Mouse (Mus musculus): Measurements from ENCODE around the gene Mttp. TPM values are rescaled to one million over a fixed set of nuclear protein-coding genes. Genes with fewer than 3 reads are reported as not detected.

Mttp gene
- total and polyA plus RNA-seq, 2 experiments from 2014 or later = 4.5 to 6.6 TPM

GRCm38 (mm10) chr3:138095301-138095700 is 49.5 kb downstream of the Mttp start:
- no peak overlapping the region for H3K4me2 ChIP-seq (ENCODE audit: low read depth, low read length)
- DNase-seq (ENCODE audit: low spot score) (no peak), ATAC-seq (no peak)
- no peak overlapping the region; the same call in 1 of the 2 replicates for H3K27ac ChIP-seq
- H3K27me3 ChIP-seq (ENCODE audit: insufficient read depth, low read length) = no peaks in the 10 kb centered on the region
- no peak overlapping the region for H3K9ac ChIP-seq (replicated peaks; ENCODE audit: low read length)
- H3K9me3 ChIP-seq (ENCODE audit: low read length) = no peaks in the 10 kb centered on the region
- 50% methylated on average over 3 of the region's 3 CpGs for WGBS
- H3K36me3 ChIP-seq (ENCODE audit: insufficient read depth, low read length) = no peaks in the 10 kb centered on the region
- TF ChIP-seq CTCF (IDR thresholded peaks at IDR 0.05; ENCODE audit: low read depth) = no peak
- H3K4me1 ChIP-seq (ENCODE audit: insufficient read depth, low read length) = no peaks in the 10 kb centered on the region
- H3K4me3 ChIP-seq (ENCODE audit: low read length) = no peak overlapping the region

DNA sequence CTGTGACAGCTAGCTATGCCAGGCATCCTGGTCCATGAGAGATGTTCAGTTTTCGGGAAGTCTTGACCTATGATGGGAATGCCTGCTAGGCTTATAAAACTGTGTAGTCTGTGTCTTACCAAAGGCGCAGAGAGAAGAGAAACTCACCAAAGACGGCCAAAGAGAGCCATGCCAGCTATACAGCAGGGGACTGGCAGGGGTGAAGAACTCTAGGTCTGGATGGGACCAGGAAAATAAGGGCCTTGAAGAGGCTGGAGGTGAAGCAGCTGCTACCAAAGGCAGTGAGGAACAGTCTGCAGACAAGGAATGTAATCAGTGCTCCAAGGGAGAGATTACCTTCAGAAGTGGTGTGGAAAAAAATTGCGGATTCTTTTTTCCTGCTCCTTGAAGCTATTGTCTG is 60.9 kb downstream of the Mttp start:
- no peak overlapping the region for H3K4me2 ChIP-seq (ENCODE audit: low read depth, low read length)
- no peak overlapping the region for H3K4me3 ChIP-seq (ENCODE audit: low read length)
- H3K9me3 ChIP-seq (ENCODE audit: low read length) = no peaks in the 10 kb centered on the region
- WGBS = 72% methylated on average over 4 of the region's 4 CpGs
- TF ChIP-seq CTCF (IDR thresholded peaks at IDR 0.05; ENCODE audit: low read depth) = no peak
- DNase-seq (ENCODE audit: low spot score) = no peak
- H3K27me3 ChIP-seq (ENCODE audit: insufficient read depth, low read length) = no peaks in the 10 kb centered on the region
- H3K9ac ChIP-seq (replicated peaks; ENCODE audit: low read length) = no peak overlapping the region
- H3K27ac ChIP-seq = no peak overlapping the region
- ATAC-seq = no peak
- H3K4me1 ChIP-seq (ENCODE audit: insufficient read depth, low read length) = no peaks in the 10 kb centered on the region
- H3K36me3 ChIP-seq (ENCODE audit: insufficient read depth, low read length) = no peaks in the 10 kb centered on the region

DNA sequence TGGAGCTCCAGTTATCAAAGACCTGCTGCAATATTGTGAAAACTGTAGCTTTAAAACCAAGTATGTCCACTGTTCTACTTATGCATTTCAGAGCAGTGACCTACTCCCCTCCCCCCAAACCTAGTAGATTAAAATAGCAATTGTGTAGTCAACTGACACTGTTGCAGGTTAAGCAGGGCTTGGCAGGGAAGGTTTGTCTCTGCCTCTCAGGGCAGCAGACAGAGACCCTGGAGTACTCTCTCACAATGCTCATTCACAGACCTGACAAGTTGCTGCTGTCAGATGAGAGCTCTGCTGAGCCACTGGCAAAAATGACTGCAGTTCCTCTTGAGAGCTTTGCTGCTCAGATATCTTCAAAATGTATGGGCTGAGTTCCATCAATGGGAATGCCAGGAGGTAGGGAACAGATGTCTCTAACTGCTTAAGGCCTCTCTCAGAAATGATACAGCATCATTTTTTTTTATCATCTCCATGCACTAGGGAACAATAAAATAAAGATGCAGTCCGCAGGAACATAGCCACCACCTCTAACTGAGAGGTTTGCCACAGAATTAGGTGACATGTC is 61.6 kb downstream of the Mttp start:
- ATAC-seq (no peak), DNase-seq (ENCODE audit: low spot score) (peak; percentile 12)
- Histone ChIP-seq H3K4me2 (ENCODE audit: low read depth, low read length) (no peak overlapping the region), H3K27me3 (ENCODE audit: insufficient read depth, low read length) (no peaks in the 10 kb centered on the region), H3K9me3 (ENCODE audit: low read length) (no peaks in the 10 kb centered on the region), H3K36me3 (ENCODE audit: insufficient read depth, low read length) (no peaks in the 10 kb centered on the region), H3K4me3 (ENCODE audit: low read length) (no peak overlapping the region), H3K27ac (no peak overlapping the region), H3K4me1 (ENCODE audit: insufficient read depth, low read length) (no peaks in the 10 kb centered on the region), H3K9ac (replicated peaks; ENCODE audit: low read length) (no peak overlapping the region)
- 76% methylated on average over 1 of the region's 1 CpGs for WGBS
- TF ChIP-seq CTCF (IDR thresholded peaks at IDR 0.05; ENCODE audit: low read depth) = no peak

GRCm38 (mm10) chr3:138078701-138079100 is 66.1 kb downstream of the Mttp start:
- Histone ChIP-seq H3K27me3 (ENCODE audit: insufficient read depth, low read length) (no peaks in the 10 kb centered on the region), H3K4me3 (ENCODE audit: low read length) (no peak overlapping the region), H3K36me3 (ENCODE audit: insufficient read depth, low read length) (no peaks in the 10 kb centered on the region), H3K27ac (no peak overlapping the region), H3K4me1 (ENCODE audit: insufficient read depth, low read length) (0 out of 2 replicates have a peak, but pooled peaks cover 4% of the 10 kb centered on the region), H3K4me2 (ENCODE audit: low read depth, low read length) (no peak overlapping the region), H3K9me3 (ENCODE audit: low read length) (no peaks in the 10 kb centered on the region), H3K9ac (replicated peaks; ENCODE audit: low read length) (no peak overlapping the region)
- WGBS = 79% methylated on average over 1 of the region's 1 CpGs
- no peak for DNase-seq (ENCODE audit: low spot score)
- TF ChIP-seq CTCF (IDR thresholded peaks at IDR 0.05; ENCODE audit: low read depth) = no peak
- ATAC-seq = no peak

- no peak overlapping the region for H3K4me2 ChIP-seq (ENCODE audit: low read depth, low read length)
- no peak for TF ChIP-seq CTCF (IDR thresholded peaks at IDR 0.05; ENCODE audit: low read depth)
- H3K9me3 ChIP-seq (ENCODE audit: low read length) = no peaks in the 10 kb centered on the region
- H3K4me1 ChIP-seq (ENCODE audit: insufficient read depth, low read length) = 0 out of 2 replicates have a peak, but pooled peaks cover 4% of the 10 kb centered on the region
- H3K4me3 ChIP-seq (ENCODE audit: low read length) = no peak overlapping the region
- WGBS = 64% methylated on average over 11 of the region's 11 CpGs
- no peak overlapping the region for H3K27ac ChIP-seq
- DNase-seq (ENCODE audit: low spot score) (peak; percentile 7), ATAC-seq (no peak)
- H3K9ac ChIP-seq (replicated peaks; ENCODE audit: low read length) = no peak overlapping the region
- H3K36me3 ChIP-seq (ENCODE audit: insufficient read depth, low read length) = no peaks in the 10 kb centered on the region
- no peaks in the 10 kb centered on the region for H3K27me3 ChIP-seq (ENCODE audit: insufficient read depth, low read length)
Measured at GRCm38 (mm10) chr3:138077476-138078340, 67.1 kb downstream of the Mttp start.

DNA sequence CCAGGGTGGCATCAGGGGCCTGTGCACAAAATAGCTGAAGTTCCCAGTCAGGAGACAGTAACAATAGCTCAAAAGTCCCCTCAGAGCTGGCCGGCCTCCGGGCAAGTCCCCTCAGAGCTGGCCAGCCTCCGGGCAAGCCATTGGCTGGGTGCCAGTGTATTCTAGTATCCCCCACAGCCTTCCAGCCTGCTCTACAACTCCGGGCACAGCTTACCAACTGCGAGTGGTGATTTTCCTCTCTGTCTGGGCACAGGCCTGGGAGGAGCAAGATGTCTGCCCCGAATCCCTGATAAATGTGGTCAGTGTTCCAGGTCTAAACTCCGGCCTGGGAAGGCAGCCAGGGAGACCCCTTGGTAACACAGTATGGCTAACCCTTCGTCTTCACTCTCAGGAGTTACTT is 69.6 kb downstream of the Mttp start:
- H3K4me2 ChIP-seq (ENCODE audit: low read depth, low read length) = no peak overlapping the region
- no peak overlapping the region for H3K4me3 ChIP-seq (ENCODE audit: low read length)
- no peaks in the 10 kb centered on the region for H3K9me3 ChIP-seq (ENCODE audit: low read length)
- 0 out of 2 replicates have a peak, but pooled peaks cover 4% of the 10 kb centered on the region for H3K4me1 ChIP-seq (ENCODE audit: insufficient read depth, low read length)
- no peak for TF ChIP-seq CTCF (IDR thresholded peaks at IDR 0.05; ENCODE audit: low read depth)
- ATAC-seq (peak; percentile 90), DNase-seq (ENCODE audit: low spot score) (peak; percentile 82)
- no peaks in the 10 kb centered on the region for H3K27me3 ChIP-seq (ENCODE audit: insufficient read depth, low read length)
- H3K9ac ChIP-seq (replicated peaks; ENCODE audit: low read length) = no peak overlapping the region
- no peaks in the 10 kb centered on the region for H3K36me3 ChIP-seq (ENCODE audit: insufficient read depth, low read length)
- WGBS = 25% methylated on average over 8 of the region's 8 CpGs
- peak overlapping the region; percentile 45; the same call in 1 of the 2 replicates for H3K27ac ChIP-seq

All from hindbrain, postnatal 0 days (tissue).